Mouse (Mus musculus) 3T3-L1 (cell line): ENCODE measurements around the gene Mllt11.
A peak's percentile ranks its signal among the peaks of the same experiment; 100 is the strongest.

ENCODE experiments used
- DNase-seq: peaks from one replicate; pipeline ENCODE4 v3.0.0-alpha.2; 2015; ENCODE audit warnings: low read depth, low spot score

The Mllt11 gene

GRCm38 (mm10) chr3:95231298-95232221, at the start of gene Mllt11:
Gene Mllt11, minus strand, starts transcription at chr3:95232171.
- no peak for DNase-seq

DNA sequence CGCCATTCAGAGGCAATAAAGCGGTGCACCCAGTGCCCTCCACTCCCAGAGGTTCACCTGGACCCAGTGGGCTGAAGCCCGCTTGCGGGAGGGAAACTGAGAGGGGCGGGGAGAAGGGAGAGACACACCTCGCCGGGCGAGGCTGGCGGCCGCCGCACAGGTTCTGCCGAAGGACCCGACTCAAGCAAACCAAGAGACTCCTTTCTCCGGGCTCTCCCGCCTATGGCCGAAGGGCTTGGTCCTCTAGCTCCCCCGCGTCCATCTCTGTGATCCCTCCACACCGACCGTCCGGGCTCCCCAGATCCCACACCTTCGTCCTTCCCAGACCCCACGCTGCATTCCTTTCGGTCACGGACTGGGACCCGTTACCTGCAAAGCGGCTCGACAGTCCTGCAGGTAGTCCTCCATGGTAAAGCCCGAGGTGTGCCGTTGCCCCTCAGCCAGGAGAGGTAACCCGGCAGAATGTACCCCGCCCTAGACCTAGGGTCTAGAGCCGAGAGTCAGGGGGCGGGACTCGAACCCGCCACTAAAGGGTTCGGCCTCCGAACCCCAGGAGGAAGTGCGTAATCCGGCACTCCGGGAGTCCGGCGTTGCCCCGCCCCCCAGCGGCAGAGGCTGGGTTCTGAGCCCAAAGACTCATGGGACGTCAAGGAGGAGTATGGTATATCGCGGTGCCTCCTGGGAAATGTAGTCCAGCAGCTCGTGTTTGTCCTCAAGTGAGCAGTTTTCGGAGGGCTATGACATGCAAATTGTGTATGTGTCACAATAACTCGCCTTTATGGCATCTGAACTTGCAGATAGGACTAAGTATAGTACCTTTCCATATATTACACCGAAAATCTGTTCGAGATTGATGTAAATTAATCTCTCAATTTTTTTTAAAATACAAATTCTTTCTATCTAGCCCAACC, 49.5 kb upstream of the Mllt11 start, which contains the start of the genes Mindy1 and Prune1:
Mindy1 (plus strand) TSS at position 130 of the 911 bp plus-strand sequence.
Prune1 (minus strand) TSS at position 861 of the 911 bp plus-strand sequence.
- peak; percentile 99 for DNase-seq

DNA sequence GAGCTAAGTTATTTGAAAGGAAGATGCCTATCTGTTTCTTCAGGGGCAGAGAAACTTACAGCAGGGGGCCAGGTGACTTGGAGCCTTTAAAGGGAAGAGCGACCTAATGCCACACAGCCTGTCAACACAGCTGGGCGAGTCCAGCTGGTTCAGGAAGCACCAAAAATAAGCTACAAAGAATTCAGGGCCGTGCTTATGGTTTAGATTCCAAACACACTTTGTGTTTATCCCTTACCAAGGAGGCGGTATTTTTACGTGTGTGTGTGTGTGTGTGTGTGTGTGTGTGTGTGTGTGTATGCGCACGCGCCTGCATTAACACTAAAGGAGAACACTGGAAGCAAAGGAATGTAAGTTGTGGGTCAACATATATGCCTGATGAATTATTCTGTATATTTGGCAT, 48.8 kb upstream of the Mllt11 start:
- peak; percentile 55 for DNase-seq

GRCm38 (mm10) chr3:95277149-95277551, 45.2 kb upstream of the Mllt11 start:
- DNase-seq, result peak; percentile 18

DNA sequence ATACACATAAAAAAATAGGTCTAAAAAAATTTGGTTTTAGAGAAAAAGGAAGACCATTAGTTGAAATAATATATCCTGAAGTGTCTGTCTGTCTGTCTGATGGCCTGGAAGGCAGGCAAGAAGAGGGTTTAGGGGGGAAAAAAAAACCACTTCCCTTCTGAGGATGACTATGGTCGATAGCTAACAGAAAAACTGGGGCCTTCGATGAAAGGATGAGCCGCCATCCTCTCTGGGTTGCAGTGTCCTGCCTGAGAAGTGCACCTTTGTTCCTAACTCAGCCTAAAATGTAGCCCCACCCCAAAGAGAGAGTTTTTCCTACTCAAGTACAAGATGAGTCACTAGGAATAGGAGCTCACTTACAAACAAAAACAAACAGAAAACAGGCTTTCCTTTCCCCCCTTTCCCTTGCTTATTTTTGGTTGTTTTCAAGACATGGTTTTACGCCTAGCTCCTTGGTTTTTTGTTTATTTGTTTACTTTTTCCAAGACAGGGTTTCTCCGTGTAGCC, 44.5 kb upstream of the Mllt11 start:
- peak; percentile 57 for DNase-seq

DNA sequence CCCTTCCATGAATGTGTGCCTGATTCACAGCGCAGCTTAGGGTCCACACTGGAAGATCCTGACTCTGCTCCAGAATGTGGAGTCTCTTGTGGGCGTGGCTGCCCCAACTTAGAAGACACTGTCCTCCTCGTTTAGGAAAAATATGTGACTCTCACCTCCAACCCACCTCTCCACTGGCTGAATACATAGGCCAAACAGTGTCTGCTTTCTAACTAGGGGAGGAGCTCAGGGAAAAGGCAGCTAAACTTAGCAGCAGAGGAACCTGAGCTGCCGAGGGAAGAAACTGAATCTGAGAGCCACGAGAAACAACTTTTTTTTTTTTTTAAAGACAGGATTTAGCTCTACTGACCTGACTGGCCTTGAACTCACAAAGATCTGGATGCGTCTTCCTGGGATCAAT, 43.2 kb upstream of the Mllt11 start:
- no peak for DNase-seq

- no peak for DNase-seq
Observed at GRCm38 (mm10) chr3:95274453-95274852, 42.5 kb upstream of the Mllt11 start.

DNA sequence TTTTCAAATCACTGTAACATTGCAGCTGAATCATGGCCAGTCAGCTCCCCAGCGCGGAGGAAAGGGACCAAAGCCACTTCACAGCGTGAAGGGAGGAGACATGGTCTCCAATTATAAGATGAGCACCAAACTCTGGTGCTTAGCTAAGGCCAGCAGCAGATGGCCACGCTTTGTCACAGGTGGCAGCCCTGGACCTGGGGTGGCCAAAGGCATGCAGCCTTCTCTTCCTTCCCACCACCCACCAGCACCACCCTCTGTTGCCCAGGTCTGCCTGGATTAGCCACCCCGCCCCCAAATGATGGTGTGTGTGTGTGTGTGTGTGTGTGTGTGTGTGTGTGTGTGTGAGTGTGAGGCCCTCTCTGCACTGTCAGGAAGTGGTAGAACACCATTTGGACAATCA, 41.5 kb upstream of the Mllt11 start:
- DNase-seq, result no peak

DNA sequence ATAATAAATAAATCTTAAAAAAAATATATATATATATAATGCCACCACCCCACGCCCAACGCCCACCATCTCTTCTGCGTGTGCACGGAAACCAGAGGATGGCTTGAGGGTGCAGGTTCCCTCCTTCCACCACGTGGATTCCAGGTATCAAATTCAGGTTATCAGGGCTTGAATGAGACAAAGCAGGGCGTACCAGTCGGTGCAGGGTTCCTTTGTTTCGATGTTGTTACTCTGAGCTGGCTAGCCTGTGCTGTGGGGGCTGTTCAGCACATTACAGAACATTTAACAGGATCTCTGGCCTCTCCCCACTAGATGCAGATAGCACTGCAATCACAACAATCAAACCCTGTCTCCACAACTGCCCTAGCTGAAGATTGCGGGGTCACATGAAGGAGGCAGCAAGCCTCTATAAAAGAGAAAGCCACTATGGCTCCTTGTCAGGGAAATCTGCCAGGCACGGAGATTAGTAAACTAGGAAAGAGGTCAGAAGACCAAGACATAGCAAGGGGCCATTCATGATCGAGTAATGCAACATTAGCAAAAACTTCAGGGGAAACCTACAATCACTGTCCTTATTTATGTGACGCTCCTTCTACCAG, 38.9 kb upstream of the Mllt11 start:
- DNase-seq, result no peak

DNA sequence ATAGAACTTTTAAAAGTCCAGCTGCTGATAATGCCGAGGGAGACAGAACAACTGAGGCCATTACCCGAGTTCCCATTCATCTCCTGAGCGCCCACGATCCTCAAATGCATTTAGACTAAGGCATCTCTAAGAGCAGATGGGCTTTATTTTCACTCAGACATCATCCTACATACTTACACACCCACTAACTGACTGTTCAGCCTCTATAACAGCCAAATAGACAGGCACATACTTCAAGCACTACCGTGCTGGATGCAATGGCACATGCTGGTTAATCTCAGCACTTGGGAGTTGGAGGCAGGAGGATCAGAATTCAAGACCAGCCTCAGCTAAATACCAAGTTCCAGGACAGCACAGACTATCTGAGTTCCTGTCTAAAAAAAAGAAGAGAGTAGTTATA, 37.8 kb upstream of the Mllt11 start:
- DNase-seq, result no peak

- DNase-seq, result peak; percentile 87
Observed at GRCm38 (mm10) chr3:95267855-95268254, 35.9 kb upstream of the Mllt11 start.

DNA sequence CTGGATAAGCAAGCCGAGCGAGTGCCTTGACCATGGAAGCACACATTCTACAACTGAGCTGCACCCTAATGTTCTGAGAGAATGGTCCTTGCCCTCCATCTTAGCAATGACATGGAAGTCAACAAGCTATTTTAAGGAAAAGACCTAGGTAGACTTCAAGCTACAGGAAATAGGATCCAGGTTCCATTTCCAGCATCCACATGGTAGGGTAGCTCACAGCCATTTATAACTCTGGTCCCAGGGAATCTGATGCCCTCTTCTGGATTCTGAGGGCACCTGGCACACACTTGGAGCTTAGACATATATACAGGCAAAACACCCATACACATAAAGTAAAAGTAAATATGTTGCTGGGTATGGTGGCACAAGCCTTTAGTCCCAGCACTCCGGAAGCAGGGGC, 34.1 kb upstream of the Mllt11 start:
- DNase-seq, result no peak

DNA sequence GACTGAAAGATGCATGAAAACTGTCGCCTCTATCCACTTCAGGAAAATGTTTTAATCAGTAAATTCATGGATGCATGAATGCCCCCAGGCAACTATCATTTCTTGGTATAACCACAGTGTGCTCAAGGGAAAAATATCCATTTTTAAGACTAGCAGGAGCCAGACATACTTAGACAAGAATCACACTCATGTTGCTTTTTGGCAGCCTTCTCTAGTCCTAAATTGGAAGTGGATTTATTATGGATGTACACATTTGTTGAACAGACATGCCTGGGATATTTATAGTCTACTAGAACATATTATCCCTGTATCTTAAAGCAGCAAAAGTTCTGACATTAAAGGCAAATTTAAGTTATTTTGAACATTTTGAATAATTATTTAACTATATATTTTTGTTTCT, 32.8 kb upstream of the Mllt11 start:
- no peak for DNase-seq

DNA sequence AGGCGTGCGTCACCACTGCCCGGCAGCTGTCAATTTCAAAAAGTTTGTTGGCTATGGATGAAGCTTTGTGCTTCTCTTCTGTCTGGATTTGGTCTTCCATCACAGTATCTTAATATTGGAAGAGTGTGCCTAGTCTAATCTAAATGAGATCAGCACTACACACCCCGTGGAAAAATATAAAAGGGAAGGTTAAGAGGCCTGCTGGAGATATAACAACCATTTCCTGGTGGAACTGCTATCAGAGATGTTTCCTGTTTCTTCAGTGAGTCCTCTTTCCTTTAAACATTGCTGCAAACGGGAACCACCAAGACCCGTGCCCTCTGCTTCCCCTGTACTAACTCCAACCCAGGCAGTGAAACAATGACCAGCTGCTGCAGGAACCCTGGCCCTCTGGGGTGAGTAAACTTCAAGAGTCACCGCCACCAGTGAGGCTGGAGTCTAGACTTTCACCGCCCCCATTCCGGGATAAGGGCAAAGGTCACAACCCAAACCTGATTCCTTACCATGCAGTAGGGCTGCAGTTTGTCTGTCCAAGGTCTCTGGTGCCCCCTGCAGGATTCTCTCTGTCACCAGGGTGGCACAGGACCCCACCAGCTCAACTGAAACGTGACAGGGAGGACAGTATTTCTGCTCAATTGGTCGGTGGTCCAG, 31.2 kb upstream of the Mllt11 start:
- DNase-seq, result peak; percentile 71

DNA sequence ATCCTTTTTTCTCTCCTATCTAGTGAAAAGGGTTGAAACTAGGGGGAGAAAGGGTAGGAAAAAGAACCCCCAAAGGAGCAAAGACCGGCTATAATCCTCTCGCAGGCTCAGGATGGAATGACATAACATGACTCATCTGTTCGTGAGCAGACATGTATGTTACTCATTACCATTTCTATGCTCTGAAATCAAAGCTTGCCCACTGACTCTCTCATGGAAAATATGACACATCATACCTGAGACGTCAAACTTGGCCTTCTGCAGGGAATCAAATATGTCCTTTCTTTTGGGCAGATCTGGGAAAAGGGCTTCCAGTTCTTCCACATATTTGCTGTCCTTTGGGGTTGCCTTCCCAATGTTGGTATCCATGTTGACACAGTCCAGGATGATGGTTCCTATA, 30.0 kb upstream of the Mllt11 start:
- DNase-seq, result peak; percentile 80

DNA sequence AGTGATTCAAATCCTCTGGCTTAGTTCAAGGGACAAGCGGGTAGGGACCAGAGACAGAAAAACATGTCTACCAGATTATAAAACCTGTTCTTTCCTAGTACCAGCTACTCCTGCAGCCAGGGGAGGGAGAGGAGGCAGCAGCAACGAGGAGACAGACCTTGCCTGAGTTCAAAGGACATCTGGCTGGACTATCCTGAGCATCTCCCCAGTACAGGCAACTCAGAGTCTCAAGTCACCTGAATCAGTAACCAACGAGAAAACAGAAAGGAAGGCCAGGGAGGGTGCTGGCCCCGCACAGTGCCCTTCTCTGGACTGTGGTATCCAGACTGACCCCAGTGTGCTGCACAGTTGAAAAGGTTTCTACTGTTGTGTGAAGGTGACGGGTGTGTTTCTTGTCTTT, 25.0 kb upstream of the Mllt11 start:
- DNase-seq, result no peak

- DNase-seq, result no peak
Observed at GRCm38 (mm10) chr3:95250783-95251424, 18.9 kb upstream of the Mllt11 start, which contains the start of gene Bnipl. Gene Bnipl, minus strand, starts transcription at chr3:95251193.

DNA sequence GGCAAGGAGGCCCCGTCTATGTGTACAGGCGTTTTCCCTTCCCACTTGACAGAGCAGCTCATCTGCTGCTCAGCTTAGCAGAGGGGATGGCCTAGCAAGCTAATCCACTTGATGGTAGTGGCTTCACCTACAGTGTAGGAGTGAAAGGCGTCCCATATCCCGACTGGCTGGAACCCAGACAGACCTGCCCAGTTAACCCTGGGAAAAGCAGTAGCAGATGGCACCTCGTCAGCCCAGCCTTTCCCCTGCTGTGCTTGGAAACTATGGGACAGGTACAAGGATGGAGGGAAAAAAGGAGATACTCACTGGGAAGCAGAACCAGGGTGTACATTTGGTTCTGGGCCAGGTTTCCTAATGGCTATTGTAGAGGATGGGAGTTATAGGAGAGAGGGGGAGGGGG, 18.4 kb upstream of the Mllt11 start:
- no peak for DNase-seq

DNA sequence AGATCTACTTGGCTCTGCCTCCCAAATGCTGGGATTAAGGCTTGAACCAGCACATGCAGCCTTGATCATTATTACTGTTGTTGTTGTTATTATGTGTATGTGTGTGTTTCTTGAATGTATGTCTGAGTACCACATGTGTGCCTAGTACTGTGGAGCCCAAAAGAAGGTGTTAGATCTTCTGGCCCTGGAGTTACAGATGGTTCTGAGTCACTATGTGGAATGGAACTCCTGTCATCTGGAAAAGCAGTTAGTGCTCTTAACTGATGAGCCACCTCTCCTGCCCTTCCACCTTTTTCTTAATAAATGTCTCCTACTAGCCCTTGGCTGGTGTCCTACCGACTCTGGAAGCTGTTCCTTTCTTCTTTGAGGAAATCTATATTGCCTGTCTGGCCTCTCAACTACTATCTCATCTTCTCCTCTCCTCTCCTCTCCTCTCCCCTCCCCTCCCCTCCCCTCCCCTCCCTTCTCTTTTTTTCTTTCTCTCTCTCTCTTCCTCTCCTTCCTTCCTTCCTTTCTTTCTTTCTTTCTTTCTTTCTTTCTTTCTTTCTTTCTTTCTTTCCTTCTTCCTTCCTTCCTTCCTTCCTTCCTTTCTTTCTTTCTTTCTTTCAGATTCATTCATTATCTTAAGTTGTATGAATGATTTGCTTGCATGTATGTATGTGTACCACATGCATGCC, 15.8 kb upstream of the Mllt11 start:
- peak; percentile 40 for DNase-seq
